9 mouse cellular contexts compared by ENCODE assay signal in the genomic region with DNA sequence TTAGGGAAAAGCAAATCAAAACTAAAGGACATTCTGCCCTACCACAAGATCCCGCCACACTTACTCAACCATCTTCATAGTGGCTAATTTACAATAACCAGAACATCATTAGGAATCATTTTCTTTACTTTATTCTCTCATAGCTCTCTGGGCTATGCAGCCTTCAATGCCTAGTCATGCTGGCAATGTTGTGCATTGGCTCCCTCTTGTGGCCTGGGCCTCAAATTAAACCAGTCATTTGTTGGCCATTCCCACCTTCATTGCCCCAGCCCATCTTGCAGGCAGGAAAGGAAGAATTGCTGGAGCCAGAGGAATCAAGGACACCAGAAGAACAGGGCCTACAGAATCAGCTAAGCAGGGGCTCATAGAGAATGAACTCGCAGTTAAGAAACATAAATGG.
DNase-seq lines count a peak whose midpoint lies in the region; ATAC-seq and TF ChIP-seq lines count a peak whose summit lies in the region.
"Had no signal": no experiment of that assay in that cellular context is flagged by ENCODE, and none has a peak within 500 bp of the region (broad histone marks: within the 10 kb centered on the region; RNA-seq: fewer than 3 reads in every experiment).

No protein-coding gene starts in this region.

- no peaks in the 10 kb centered on the region for H3K27me3 ChIP-seq in ES-Bruce4 (ENCODE audit: control insufficient read depth, insufficient read depth, low read length, poor library complexity, severe bottlenecking)
- no peaks in the 10 kb centered on the region for H3K27me3 ChIP-seq in forebrain, embryonic 16.5 days (replicated peaks; ENCODE audit: control insufficient read depth, insufficient read depth, low read length)
- H3K27me3 ChIP-seq in midbrain, postnatal 0 days (ENCODE audit: insufficient read depth, low read length) = no peaks in the 10 kb centered on the region
- H3K27me3 ChIP-seq: embryonic facial prominence, embryonic 13.5 days had no signal

- TF ChIP-seq CTCF in ES-Bruce4 (IDR thresholded peaks at IDR 0.05; ENCODE audit: low read depth, low read length) = peak; percentile 85
- TF ChIP-seq CTCF in midbrain, postnatal 0 days (IDR thresholded peaks at IDR 0.05) = peak; percentile 62

- no peak overlapping the region for H3K9ac ChIP-seq in ES-Bruce4 (ENCODE audit: low read depth, poor library complexity, severe bottlenecking)
- no peak overlapping the region for H3K9ac ChIP-seq in forebrain, embryonic 16.5 days (replicated peaks; ENCODE audit: low read depth, low read length)
- H3K9ac ChIP-seq in midbrain, postnatal 0 days (replicated peaks; ENCODE audit: low read length, poor library complexity, severe bottlenecking) = no peak overlapping the region
- H3K9ac ChIP-seq: embryonic facial prominence, embryonic 13.5 days had no signal

- no peak overlapping the region for H3K27ac ChIP-seq in ES-Bruce4 (ENCODE audit: insufficient read depth, low read length)
- no peak overlapping the region for H3K27ac ChIP-seq in forebrain, embryonic 16.5 days (ENCODE audit: low read length)
- no peak overlapping the region for H3K27ac ChIP-seq in midbrain, postnatal 0 days (ENCODE audit: low read depth, low read length)
- H3K27ac ChIP-seq: embryonic facial prominence, embryonic 13.5 days had no signal

- H3K4me2 ChIP-seq in forebrain, embryonic 16.5 days (ENCODE audit: low read length) = no peak overlapping the region
- no peak overlapping the region for H3K4me2 ChIP-seq in midbrain, postnatal 0 days (ENCODE audit: low read depth, low read length, poor library complexity, severe bottlenecking)
- H3K4me2 ChIP-seq: embryonic facial prominence, embryonic 13.5 days had no signal

- peak; percentile 78; the same call in 1 of the 2 replicates for ATAC-seq in forebrain, embryonic 16.5 days
- no peak for ATAC-seq in midbrain, postnatal 0 days (ENCODE audit: low FRiP score)

- no peak for TF ChIP-seq EP300 in ES-Bruce4 (IDR thresholded peaks at IDR 0.05; ENCODE audit: insufficient read depth, low read depth, low read length)

- no peaks in the 10 kb centered on the region for H3K9me3 ChIP-seq in ES-Bruce4 (replicated peaks; ENCODE audit: control insufficient read depth, insufficient read depth, low read length, poor library complexity, severe bottlenecking)
- H3K9me3 ChIP-seq in forebrain, embryonic 16.5 days (ENCODE audit: control insufficient read depth, low read length) = no peaks in the 10 kb centered on the region
- H3K9me3 ChIP-seq in midbrain, postnatal 0 days (ENCODE audit: low read length) = no peaks in the 10 kb centered on the region
- H3K9me3 ChIP-seq: embryonic facial prominence, embryonic 13.5 days had no signal

- no peak for TF ChIP-seq POLR2A in ES-Bruce4 (IDR thresholded peaks at IDR 0.05; ENCODE audit: insufficient read depth, low read length)

- 43% methylated on average over 2 of the region's 2 CpGs for WGBS in forebrain, embryonic 16.5 days
- WGBS in midbrain, postnatal 0 days = 50% methylated on average over 2 of the region's 2 CpGs

- H3K4me3 ChIP-seq in ES-Bruce4 (ENCODE audit: low read depth, low read length) = no peak overlapping the region
- H3K4me3 ChIP-seq in forebrain, embryonic 16.5 days (replicated peaks; ENCODE audit: low read length) = no peak overlapping the region
- no peak overlapping the region for H3K4me3 ChIP-seq in midbrain, postnatal 0 days (ENCODE audit: low read depth, low read length)
- H3K4me3 ChIP-seq: embryonic facial prominence, embryonic 13.5 days had no signal

- no peaks in the 10 kb centered on the region for H3K4me1 ChIP-seq in ES-Bruce4 (ENCODE audit: control insufficient read depth, insufficient read depth, low read length)
- no peaks in the 10 kb centered on the region for H3K4me1 ChIP-seq in forebrain, embryonic 16.5 days (replicated peaks; ENCODE audit: control insufficient read depth, insufficient read depth, low read length)
- H3K4me1 ChIP-seq in midbrain, postnatal 0 days (ENCODE audit: insufficient read depth, low read length) = no peaks in the 10 kb centered on the region
- H3K4me1 ChIP-seq: embryonic facial prominence, embryonic 13.5 days had no signal

- DNase-seq in heart, postnatal 4 days = peak; percentile 47
- DNase-seq in heart, adult 8-10 months (ENCODE audit: low spot score) = no peak
- DNase-seq in adrenal gland, postnatal 25 days = peak; percentile 46
- peak; percentile 47 for DNase-seq in left cerebral cortex, postnatal 4 days
- peak; percentile 36 for DNase-seq in midbrain, postnatal 0 days (ENCODE audit: low spot score)
- DNase-seq in spleen, adult 12 weeks (ENCODE audit: low spot score) = no peak

- intact Hi-C loops in left cerebral cortex, postnatal 4 days (cut with DNase I) = no loop called here

- no peaks in the 10 kb centered on the region for H3K36me3 ChIP-seq in ES-Bruce4 (ENCODE audit: control insufficient read depth, insufficient read depth, low read length, poor library complexity, severe bottlenecking)
- H3K36me3 ChIP-seq in forebrain, embryonic 16.5 days (ENCODE audit: control insufficient read depth, insufficient read depth) = no peaks in the 10 kb centered on the region
- no peaks in the 10 kb centered on the region for H3K36me3 ChIP-seq in midbrain, postnatal 0 days (ENCODE audit: insufficient read depth, low read length)
- H3K36me3 ChIP-seq: embryonic facial prominence, embryonic 13.5 days had no signal

Comparison
In these comparisons a context has a peak if more than half of its experiments do, and no peak if none do; other contexts are left out.
1. DNase-seq: peak in heart, postnatal 4 days (single experiment), adrenal gland, postnatal 25 days (single experiment), left cerebral cortex, postnatal 4 days (single experiment) and midbrain, postnatal 0 days (single experiment); none in heart, adult 8-10 months (single experiment) and spleen, adult 12 weeks (single experiment).